Mouse (Mus musculus) frontal cortex, adult 2 months (tissue): Measurements from ENCODE around the gene Epm2a. TPM values are rescaled to one million over a fixed set of nuclear protein-coding genes. Genes with fewer than 3 reads are reported as not detected.
"Not testable (repeated sequence)": the region's sequence is repeated elsewhere in the genome, so short reads cannot be mapped to it uniquely, and the experiment has no call there.

Experiments
- DNase-seq, 2 experiments: peaks; one replicate each; pipeline ENCODE4 v3.0.0; 2022; ENCODE audit warnings: low spot score in 1 of 2; ENCODE audit errors: extremely low spot score in 1 of 2
- polyA plus RNA-seq: library from polyadenylated mRNA; depleted of rRNA; stranded (reverse); fragments of >200 nt; gene quantifications from 2 replicates; pipeline ENCODE4 v1.2.3, GENCODE M21; 2012; rRNA removed

Gene Epm2a
- 22.6 and 24.7 TPM in 2 replicates for polyA plus RNA-seq

- DNase-seq: peak in 1 of 2 experiments; percentile 72
These were observed at the start of gene Epm2a for GRCm38 (mm10) chr10:11343205-11344141. Gene Epm2a (plus strand): TSS chr10:11343404.

- no peak for DNase-seq
These were observed 44.8 kb upstream of the Epm2a start for GRCm38 (mm10) chr10:11298418-11298817.

GRCm38 (mm10) chr10:11305365-11306053 is 37.7 kb upstream of the Epm2a start:
- no peak for DNase-seq

- no peak for DNase-seq
These were observed 37.2 kb upstream of the Epm2a start for GRCm38 (mm10) chr10:11306054-11306367.

GRCm38 (mm10) chr10:11309866-11310265 is 33.3 kb upstream of the Epm2a start:
- no peak for DNase-seq

- no peak for DNase-seq
These were observed 32.7 kb upstream of the Epm2a start for GRCm38 (mm10) chr10:11310481-11310880.

- not testable (repeated sequence) for DNase-seq
These were observed 25.2 kb upstream of the Epm2a start for GRCm38 (mm10) chr10:11317856-11318454.

GRCm38 (mm10) chr10:11319446-11319970 is 23.7 kb upstream of the Epm2a start:
- DNase-seq: no peak

- DNase-seq: no peak
These were observed 20.9 kb upstream of the Epm2a start for GRCm38 (mm10) chr10:11322316-11322715.

- peak; percentile 25 to 47 for DNase-seq
These were observed 19.9 kb upstream of the Epm2a start for GRCm38 (mm10) chr10:11323202-11323898.

- no peak for DNase-seq
These were observed 16.7 kb upstream of the Epm2a start for GRCm38 (mm10) chr10:11326526-11326925.

- DNase-seq: no peak
These were observed 1.6 kb downstream of the Epm2a start for GRCm38 (mm10) chr10:11344536-11345468.

- not testable (repeated sequence) for DNase-seq
These were observed 7.2 kb downstream of the Epm2a start for GRCm38 (mm10) chr10:11350243-11350974.

- DNase-seq: no peak
These were observed 11.4 kb downstream of the Epm2a start for GRCm38 (mm10) chr10:11354609-11355008.

GRCm38 (mm10) chr10:11361985-11362692 is 18.9 kb downstream of the Epm2a start:
- DNase-seq: peak in 1 of 2 experiments; percentile 85

- DNase-seq: no peak
These were observed 19.8 kb downstream of the Epm2a start for GRCm38 (mm10) chr10:11362896-11363487.

GRCm38 (mm10) chr10:11381302-11381701 is 38.1 kb downstream of the Epm2a start:
- DNase-seq: no peak

- DNase-seq: no peak
These were observed 67.7 kb downstream of the Epm2a start for GRCm38 (mm10) chr10:11410926-11411325.
